Mouse (Mus musculus): Measurements from ENCODE around the gene Dexi. TPM values are rescaled to one million over a fixed set of nuclear protein-coding genes. Genes with fewer than 3 reads are reported as not detected.

Gene Dexi
- total RNA-seq, 2 experiments from 2014 or later: 32.9 to 37.5 TPM

DNA sequence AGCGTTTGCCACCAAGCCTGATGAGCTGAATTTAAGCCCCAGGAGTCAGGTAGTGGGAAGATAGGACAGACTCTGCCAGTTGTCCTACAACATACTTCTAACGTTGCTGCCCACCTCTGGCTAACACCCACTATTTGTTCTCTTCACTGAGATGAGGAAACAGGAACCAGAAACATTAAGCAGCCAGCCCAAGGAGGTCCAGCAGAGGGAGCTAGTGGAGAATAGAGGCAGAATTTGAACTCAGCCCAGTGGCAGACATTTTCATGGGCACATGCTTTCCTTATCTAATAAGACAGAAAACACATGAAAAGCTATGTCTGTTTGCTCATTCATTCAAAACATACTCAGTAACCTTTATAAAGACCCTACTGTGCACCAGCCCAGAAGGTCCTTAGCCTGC, 39.8 kb downstream of the Dexi start:
- no peak for DNase-seq (ENCODE audit: low spot score in 2 of 2)

DNA sequence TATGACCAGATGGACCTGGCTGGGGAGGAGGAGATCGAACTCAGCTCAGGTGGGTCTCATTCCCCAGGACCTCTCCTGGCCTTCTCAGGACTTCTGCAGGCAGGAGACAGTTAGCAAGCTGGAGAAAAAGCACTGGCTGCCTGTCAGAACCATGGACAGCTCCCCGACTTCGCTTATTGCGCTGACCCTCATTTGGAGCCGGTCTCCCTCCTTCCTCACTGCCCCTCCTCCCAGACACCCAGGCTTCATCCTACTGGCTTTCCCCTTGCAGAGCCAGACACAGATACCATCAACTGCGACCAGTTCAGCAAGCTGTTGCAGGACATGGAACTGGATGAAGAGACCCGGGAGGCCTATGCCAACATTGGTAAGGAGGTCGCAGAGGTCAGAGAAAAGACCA, 41.0 kb downstream of the Dexi start:
- DNase-seq (ENCODE audit: low spot score in 2 of 2): peak in 1 of 2 experiments; percentile 50

DNA sequence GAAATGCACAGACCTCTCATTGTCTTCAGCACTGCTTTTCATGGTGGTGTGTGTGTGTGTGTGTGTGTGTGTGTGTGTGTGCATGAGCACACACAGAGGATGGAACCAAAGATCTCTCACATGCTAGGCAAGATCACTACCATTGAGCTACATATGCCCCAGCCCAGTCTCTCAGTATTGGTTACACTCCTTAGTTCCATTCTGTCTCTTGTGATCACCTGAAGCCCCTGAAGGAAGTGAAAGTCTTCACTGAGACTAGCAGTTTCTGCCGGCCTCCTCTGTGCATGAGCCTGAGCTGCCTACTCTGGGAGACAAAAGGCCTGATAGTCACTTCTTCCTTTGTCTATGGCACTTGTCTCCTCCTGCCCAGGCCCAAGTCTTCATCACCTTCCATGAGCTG, 43.7 kb downstream of the Dexi start:
- no peak for DNase-seq (ENCODE audit: low spot score in 2 of 2)

DNA sequence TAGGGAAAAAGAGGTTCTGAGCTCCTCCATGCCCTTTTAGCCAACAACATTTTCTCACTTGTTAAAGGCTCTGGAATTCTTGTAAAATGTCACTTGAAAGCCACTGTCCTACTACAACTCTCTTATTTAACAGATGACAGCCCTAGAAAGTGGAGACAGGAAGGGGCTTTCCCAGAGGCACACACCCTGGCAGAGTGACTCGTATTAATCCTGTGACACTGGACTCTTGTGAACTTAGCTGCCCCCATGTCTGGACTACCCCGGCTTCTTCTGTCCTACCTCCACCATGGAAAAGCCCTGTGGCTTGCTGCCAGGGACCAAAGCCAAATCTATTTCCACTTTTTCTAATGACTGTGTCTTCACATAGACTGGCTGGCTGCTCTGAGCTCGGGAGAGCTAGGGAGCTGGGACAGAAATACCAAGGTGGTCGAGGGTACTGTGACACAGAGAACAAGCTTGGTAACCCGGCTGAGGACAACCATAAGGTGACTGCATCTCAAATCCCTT, 44.7 kb downstream of the Dexi start:
- no peak for DNase-seq (ENCODE audit: low spot score in 2 of 2)

DNA sequence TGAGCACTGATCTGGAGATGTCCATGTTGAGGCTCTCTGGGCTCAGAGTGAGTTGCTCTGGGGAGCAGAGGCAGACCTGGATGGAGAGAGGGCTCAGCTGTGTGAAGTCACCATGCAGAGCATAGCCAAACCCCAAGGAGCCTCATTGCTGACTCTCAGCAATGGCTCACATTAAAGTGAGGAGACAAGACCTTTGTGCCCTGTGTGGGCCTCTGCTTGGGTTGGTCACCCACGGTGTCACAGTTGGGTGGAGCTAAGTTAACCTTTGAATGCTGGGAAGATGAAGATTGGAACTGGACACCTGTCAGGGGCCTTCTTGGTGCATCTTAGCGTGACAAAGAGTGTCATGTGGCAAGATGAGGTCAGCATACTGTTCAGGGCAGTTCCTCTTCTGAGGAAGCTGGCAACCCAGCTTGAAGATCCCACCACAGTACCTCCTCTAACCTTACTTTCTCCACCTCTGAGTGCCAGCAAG, 47.0 kb downstream of the Dexi start:
- no peak for DNase-seq (ENCODE audit: low spot score in 2 of 2)

DNA sequence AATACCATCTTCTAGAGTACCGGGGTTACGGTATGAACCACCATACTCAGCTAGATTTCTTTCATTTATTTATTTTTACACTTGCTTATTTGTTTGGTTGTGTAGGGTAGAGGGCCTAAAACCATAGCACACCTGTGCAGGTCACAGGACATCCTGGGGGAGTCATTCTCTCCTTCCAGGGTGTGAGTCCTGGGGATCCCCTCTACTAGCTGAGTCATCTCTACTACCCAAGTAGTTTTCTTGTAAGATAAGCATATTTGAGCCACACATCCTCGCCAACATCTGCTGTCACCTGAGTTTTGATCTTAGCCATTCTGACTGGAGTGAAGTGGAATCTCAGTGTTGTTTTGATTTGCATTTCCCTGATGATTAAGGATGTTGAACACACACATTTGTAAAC, 50.3 kb downstream of the Dexi start:
- DNase-seq (ENCODE audit: low spot score in 2 of 2): no peak

DNA sequence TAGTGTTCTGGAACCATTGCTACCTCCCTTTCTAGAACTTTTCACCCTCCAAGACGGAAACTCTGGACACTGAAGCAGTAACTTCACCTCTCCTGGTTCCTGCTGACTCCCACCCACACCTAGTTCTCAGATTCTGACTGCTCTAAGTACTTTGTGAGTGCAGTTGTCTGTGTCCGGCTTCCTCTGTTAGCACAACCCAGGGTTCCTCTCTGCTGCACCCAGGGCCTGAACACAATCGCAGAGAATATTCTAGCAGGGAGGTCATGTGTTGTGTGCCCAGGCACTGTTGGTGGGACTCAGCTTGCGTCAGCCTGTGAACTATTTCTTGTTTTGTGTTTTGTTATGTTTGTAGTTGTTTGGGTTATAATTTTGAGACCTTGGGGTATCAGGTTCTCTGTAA, 51.1 kb downstream of the Dexi start:
- no peak for DNase-seq (ENCODE audit: low spot score in 2 of 2)

DNA sequence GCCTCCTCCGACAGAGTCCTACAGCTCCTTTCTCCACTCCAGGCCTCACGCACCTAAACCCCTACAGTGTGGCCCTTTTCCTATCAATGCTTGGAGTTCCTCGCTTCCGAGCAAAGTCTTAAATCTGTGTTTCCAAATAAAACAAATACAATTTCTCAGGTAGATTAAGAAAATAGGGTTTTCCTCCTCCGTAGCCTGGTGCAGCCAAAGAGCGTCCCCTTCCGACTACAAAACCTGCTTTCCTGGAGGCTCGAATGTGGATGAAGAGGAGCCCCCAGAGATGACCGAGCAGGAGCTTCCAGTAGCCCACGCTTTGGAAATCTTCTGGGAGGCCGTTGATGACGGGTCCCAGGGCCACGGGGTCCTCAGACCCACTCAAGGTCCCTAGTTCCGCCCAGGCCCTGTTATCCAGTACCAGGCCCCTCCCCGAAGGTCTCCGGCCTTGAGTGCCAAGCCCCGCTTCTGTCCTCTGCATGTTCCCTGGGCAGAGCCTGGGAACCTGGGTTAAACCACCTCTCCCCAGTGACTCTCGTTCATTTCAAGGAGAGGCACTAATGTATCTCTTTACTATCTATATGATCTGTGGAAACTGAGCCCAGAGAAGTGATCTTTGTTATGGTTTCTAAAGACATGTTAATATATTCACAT, 52.2 kb downstream of the Dexi start:
- no peak for DNase-seq (ENCODE audit: low spot score in 2 of 2)

DNA sequence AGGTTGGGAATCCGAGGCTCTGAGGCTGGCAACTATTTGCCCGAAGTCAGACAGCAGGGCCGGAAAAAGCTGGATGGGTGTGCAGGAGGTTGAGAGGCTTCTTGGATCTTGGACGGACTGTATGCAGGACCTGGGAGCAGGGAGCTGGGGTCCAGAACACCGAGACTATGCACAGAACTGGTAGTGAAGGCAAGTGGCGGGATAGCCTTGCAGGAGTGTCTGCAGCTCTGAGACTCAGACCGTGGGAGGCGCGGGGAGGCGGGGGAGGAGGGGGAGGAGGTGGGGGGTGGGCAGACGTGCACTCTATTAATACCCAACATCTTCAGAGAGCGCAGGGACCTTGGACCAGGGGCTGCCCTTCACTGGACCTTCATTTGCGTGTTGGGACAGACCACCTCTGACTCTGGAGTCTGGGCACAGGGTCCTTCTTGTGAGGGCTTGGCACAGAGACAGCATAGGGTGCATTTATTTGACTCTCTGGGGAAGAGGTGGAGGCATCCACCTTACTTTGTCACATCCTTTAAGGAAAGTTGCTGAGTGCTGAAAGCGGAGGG, 52.9 kb downstream of the Dexi start:
- DNase-seq (ENCODE audit: low spot score in 2 of 2): no peak

DNA sequence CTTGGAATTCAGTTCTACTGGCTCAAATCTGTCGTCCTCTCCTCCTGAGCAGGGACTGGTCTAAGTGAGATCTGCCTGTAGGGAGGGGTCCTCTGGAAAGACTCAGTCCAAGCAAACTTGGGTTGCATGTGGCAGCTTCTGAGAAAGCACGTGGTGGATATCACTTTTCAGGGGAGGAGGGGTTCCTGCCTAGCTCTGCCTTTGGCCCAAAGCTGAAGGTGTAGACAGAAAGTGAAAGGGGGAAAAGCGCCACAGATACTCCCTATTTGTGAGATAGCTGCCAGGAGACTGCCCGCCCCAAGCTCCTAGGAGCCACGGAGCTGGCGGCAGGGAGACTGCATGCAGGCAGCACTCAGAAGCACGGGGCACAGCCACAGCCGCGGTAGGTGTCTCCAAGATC, 53.4 kb downstream of the Dexi start:
- DNase-seq (ENCODE audit: low spot score in 2 of 2): no peak

DNA sequence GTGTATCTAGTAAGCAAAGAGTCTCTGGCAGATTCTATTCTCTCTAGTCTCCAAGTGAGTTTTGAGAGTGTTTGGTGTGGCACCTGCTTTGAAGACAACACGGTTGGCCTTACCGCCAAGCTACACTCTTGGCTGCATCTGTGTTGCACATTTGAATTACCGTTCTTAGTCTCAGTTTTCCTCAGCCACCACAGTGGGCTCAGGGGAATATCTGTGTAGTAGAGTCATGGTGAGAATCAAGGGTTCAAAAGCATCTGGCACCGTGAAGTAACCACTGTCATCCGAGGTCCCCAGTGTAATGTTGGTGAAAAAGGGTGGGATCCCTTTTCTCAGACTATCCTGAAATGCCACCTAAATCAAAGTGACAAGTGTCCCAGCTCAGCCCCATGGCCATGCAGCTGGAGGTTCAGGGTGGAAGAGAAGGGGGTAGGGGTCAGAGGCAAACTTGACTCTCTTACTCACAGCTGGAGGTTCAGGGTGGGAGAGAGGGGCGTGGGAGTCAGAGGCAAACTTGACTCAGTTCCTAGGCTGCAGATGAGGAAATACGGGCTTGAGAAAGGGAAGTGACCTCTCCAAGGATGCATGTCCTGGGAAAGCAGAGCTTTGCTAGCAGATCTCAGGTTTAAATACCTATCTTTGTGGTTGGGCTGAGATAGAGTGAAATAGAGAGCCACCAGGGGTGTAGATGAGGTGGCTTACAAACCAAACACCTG, 53.9 kb downstream of the Dexi start:
- no peak for DNase-seq (ENCODE audit: low spot score in 2 of 2)

DNA sequence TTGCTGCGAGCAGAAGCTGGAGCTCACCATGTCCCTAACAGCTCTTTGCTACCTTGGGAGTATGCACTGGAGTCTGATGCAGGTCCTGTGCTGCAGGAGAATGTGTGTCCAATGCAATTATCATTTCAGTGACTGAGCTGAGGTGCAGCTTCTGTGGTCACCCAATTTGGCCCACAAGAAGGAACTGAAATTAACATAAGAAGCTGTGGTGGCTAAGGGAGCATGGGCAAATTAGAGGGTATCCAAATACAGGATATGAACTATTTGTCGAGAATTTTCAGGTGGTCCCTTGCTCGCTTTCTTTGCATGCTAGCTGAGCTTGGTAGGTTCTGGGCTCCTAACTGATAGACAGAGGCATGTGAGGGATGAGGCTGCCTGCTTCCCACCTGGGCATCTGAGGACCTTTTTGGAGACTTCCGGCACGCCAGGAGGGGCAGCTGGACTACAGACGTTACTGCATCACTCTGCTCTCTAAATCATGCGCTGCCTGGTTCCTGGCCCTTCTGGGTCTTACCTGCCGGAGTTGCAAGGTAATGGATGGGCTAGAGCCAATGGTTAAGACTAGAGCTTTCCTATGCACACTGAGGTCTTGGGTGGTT, 54.9 kb downstream of the Dexi start:
- no peak for DNase-seq (ENCODE audit: low spot score in 2 of 2)

DNA sequence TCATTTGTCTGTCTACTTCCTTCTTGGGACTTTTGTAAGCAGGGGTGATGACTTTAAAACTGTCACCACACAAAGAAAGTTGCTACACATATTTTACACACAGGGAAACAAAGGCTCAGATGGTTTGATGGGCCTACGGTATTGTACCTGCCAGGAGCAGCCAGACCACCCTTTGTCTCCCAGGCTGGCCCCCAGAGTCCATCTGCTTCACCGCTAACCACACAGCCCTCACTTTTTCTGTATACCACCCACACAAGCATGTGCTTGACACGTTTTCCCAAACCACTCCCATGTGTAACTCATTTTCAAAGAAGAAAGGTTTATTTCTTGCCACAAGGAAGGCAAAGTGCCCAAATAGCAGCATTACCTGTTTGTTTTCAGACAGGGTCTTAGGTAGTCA, 55.9 kb downstream of the Dexi start:
- DNase-seq (ENCODE audit: low spot score in 2 of 2): no peak

DNA sequence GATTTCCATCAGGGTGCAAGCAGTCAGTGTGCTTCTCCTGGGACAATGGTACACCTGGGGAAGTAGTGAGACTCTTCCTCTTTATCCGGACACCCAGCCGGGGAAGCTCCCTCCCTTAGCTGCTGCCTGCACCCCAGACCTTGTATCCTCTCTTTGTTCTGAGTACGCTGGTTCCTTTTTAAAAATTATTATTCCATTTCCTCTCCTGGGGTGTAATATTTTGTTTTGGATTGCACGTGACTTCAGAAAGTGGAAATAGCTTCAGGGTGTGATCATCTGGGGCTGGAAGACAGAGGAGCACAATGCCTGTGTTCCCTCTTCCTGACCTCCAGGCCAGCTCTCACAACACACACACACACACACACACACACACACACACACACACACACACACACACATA, 60.5 kb downstream of the Dexi start:
- DNase-seq (ENCODE audit: low spot score in 2 of 2): no peak

DNA sequence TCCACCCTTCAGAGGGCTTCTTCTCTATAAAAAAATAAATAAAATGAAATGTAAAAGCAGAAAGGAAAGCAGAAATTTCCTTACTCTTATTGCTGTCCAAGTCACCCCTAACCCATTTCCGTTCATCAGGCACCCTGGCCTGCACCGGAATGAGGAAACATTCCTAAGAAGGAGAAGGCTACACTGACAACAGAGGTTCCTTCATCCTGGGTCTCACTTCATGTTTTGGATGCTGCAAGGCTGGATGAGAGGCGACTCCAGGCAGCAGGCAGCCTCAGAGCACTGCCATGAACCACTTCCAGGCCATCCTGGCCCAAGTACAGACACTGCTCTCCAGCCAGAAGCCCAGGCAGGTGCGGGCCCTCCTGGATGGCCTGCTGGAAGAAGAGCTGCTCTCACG, 63.0 kb downstream of the Dexi start, which contains the start of gene Ciita:
TSS of gene Ciita (plus strand) at position 203 of the 400 bp plus-strand sequence.
- DNase-seq (ENCODE audit: low spot score in 2 of 2): no peak

DNA sequence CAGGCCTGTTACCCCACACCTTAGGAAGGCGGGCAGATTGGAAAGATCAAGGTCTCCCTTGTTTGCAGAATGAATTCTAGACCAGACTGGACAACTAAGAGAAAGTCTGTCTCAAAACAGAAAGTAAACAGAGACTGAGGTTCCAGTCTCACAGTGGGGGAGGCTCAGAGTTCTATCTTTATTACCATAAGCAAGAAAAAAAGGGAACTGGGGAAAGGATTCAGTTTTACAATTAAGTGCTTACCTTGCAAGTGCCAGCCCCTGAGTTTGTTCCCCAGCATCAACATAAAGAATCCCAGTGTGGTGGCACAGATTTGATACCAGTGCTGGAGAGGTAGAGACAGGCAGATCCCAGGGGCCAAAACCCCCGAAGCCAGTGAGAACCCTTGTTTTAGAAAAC, 66.9 kb downstream of the Dexi start:
- no peak for DNase-seq (ENCODE audit: low spot score in 2 of 2)

DNA sequence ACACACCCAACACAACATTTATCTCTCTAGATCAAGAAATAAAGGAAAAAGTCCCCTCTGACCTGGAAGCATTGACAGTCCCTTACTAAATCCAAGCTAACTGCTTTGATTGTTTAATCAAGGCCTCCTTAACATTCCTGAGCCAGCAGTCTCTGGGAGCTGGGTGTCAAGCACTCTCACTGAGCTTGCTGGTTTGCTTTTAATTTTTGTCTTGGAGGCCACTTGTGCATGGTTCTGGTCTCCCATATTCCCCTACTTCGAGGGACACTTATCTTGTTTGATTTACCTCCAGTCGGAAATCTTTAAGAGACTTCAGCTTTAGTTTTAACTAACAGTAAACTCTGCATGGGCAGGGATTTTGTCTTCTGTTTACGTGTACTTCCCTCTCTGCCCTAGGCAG, 67.9 kb downstream of the Dexi start:
- no peak for DNase-seq (ENCODE audit: low spot score in 2 of 2)

DNA sequence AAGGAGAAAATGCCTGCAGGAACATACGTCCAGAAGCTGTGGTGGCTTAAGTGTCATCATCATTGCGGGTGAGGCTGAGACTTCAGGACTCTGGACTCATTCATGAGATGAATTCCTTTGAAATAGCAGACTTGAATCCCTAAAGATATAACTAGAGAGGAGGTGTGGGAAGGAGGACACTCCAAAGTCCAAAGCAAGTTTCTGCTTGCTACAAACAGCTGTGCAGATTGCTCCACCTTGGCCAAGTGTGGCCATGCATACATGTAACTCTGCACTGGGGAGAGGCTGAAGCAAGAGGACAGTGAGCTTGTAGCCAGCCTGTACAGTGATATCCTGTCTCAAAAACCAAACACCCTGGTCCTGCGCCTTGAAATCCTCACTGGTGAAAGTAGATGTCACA, 70.9 kb downstream of the Dexi start:
- DNase-seq (ENCODE audit: low spot score in 2 of 2): no peak

DNA sequence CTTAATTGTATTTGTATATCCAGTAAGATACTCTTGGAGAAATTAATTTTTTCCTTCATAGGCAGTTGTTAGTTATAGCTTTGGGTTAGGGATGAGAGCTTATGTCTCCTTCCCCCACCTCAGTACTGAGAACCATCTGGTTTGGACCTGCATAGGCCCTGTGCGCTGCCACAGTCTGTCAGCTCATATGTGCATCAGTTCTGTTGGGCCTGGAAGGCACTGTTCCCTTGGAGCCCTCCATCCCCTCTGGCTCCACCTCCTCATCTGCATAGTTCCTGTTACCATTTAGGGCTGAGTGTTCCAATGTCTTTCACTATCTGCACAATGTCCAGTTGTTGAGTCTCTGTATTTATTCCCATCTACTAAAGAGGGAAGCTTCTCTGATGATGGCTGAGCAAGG, 74.7 kb downstream of the Dexi start:
- DNase-seq (ENCODE audit: low spot score in 2 of 2): no peak

DNA sequence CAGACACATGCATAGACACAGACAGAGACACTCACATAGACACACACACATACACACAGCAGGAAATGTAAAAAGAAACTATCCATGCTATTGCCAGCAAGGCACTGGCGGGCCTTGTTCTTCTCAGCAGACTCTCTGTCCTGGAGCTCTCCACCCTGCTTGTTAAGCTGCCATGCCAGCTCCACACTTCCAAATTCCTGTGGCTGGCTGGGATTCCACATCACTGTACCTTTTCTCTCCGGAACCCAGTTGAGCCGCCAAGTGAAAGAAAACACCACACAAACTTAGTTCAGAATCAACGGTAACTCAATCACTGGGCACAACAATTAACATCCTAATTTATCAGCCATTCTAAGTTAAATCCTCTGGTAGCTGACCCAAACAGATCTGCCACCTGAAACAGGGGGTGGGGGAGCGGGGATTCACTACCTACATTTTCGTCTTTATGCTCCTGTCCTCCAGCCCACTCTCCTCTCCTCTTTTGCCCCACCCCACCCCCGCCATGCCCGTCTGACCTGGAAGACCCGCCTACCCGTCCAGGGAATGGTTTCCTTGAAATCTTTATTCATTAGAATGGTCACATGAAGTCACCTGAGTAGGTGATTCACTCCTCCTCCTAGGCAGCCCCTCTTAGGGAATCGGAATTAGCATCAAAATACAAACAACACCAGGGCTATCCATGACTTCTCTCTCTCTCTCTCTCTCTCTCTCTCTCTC, 75.3 kb downstream of the Dexi start:
- DNase-seq (ENCODE audit: low spot score in 2 of 2): no peak

DNA sequence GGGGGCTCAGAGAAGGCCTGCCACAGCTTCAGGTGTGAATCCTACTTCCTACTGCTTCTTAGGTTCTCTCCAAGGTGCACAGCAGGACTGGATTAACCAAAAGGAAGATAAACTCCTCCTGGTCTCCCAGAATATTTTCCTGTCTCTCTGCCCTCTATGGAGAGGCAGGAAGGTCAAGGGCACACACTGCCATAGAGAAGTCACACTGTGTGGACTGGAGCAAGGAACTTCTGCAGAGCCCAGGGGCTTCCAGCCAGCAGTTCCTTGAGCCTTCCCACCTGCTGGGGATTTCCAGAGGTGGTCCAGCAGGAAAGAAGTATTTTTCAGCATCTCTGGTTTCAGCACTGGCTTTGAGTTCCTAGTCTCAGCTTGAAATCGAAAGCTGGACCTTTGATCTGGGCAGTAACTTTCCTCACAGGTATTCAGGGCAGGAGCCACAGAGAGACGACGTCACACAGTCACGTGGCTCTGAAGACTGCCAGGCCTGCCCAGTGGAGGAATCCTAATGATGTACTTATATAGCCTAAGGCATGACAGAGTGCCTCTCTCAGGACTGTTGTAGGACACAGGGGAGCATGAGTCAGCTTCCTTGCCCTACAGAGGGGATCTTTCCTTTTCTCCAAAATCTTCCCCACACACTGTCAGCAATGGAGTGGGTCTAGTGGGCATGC, 77.7 kb downstream of the Dexi start:
- no peak for DNase-seq (ENCODE audit: low spot score in 2 of 2)

All from gastrocnemius, postnatal 4 days (tissue).